Mouse (Mus musculus) lung, postnatal 0 days (tissue): ENCODE measurements around the gene Cox4i2. TPM values are rescaled to one million over a fixed set of nuclear protein-coding genes. Genes with fewer than 3 reads are reported as not detected.

ENCODE experiments used
- ATAC-seq: fragments of 200-750 bp; cut with Nextera tagmentation; 2 replicates; pipeline ENCODE4 v1.8.0; 2017; ENCODE audit warnings: moderate library complexity
- DNase-seq: peaks from one replicate; pipeline ENCODE4 v3.0.0-alpha.2; 2016; ENCODE audit warnings: low spot score
- H3K27ac ChIP-seq: fragments of 300-500 bp; sonication (generic); 2 replicates; pipeline ENCODE4 v1.5.1; 2014; ENCODE audit warnings: antibody characterized with exemption, mild to moderate bottlenecking, low read length, mixed read lengths
- H3K27me3 ChIP-seq: fragments of 300-500 bp; sonication (generic); replicated peaks from 2 replicates; pipeline ENCODE4 v1.6.1; 2014; ENCODE audit warnings: low read length, mixed read lengths; ENCODE audit not compliant: insufficient read depth
- H3K36me3 ChIP-seq: fragments of 300-500 bp; sonication (generic); 2 replicates; pipeline ENCODE4 v1.6.1; 2014; ENCODE audit warnings: low read length, mixed read lengths; ENCODE audit not compliant: insufficient read depth
- H3K4me1 ChIP-seq: fragments of 300-500 bp; sonication (generic); 2 replicates; pipeline ENCODE4 v1.6.1; 2014; ENCODE audit warnings: antibody characterized with exemption, low read depth, low read length, mixed read lengths; ENCODE audit not compliant: insufficient read depth
- H3K4me2 ChIP-seq: fragments of 300-500 bp; sonication (generic); replicated peaks from 2 replicates; pipeline ENCODE4 v1.6.1; 2014; ENCODE audit warnings: low read depth, mild to moderate bottlenecking, low read length, moderate library complexity, mixed read lengths
- H3K4me3 ChIP-seq: fragments of 300-500 bp; sonication (generic); 2 replicates; pipeline ENCODE4 v1.5.1; 2014; ENCODE audit warnings: low read depth, low read length
- H3K9ac ChIP-seq: fragments of 300-500 bp; sonication (generic); replicated peaks from 2 replicates; pipeline ENCODE4 v1.6.1; 2014; ENCODE audit warnings: low read depth, mild to moderate bottlenecking
- H3K9me3 ChIP-seq: fragments of 300-500 bp; sonication (generic); 2 replicates; pipeline ENCODE4 v1.6.1; 2016; ENCODE audit warnings: low read length, mixed read lengths
- CTCF ChIP-seq: IDR thresholded peaks from 2 replicates; pipeline ENCODE4 v1.5.1; 2016; ENCODE audit warnings: antibody characterized with exemption, mild to moderate bottlenecking
- EP300 ChIP-seq: IDR thresholded peaks from 2 replicates; pipeline ENCODE4 v1.6.1; 2016; ENCODE audit warnings: antibody characterized with exemption, mild to moderate bottlenecking, control low read depth
- WGBS: fragments of 180-500 bp; shearing (Covaris S2); extraction: QIAGEN DNeasy Blood & Tissue Kit; methylation state at CpG from one replicate; pipeline ENCODE4 v1.1.7; 2014; 5-methylcytosine and 5-hydroxymethylcytosine counted together
- polyA plus RNA-seq: library from polyadenylated mRNA; unstranded; fragments of >200 nt; fragmentation: Nextera tagmentation; extraction: Ambion mirVana; gene quantifications from 2 replicates; pipeline ENCODE4 v1.2.1, GENCODE M21; 2015

The Cox4i2 gene
- polyA plus RNA-seq, 1 experiment from 2014 or later = 228 TPM

- 69% methylated on average over 5 of the region's 5 CpGs for whole genome bisulfite sequencing
- DNase-seq (no peak), ATAC-seq (no peak)
- Histone ChIP-seq H3K9ac (no peak overlapping the region), H3K27ac (0 out of 2 replicates have a peak overlapping the region, but pooled peaks have one; percentile 29), H3K36me3 (peaks cover 9% of the 10 kb centered on the region; the same call in 1 of the 2 replicates), H3K27me3 (no peaks in the 10 kb centered on the region), H3K4me2 (no peak overlapping the region), H3K4me1 (peaks cover 22% of the 10 kb centered on the region), H3K9me3 (no peaks in the 10 kb centered on the region), H3K4me3 (no peak overlapping the region)
- TF ChIP-seq EP300 = no peak
- no peak for TF ChIP-seq CTCF
These were observed 44.9 kb upstream of the Cox4i2 start for GRCm38 (mm10) chr2:152709066-152709465.

- no peaks in the 10 kb centered on the region for H3K36me3 ChIP-seq
- no peaks in the 10 kb centered on the region for H3K27me3 ChIP-seq
- peak; percentile 48 for DNase-seq
- H3K4me3 ChIP-seq = no peak overlapping the region
- H3K9ac ChIP-seq = no peak overlapping the region
- peak; percentile 72 for ATAC-seq
- 30% methylated on average over 6 of the region's 6 CpGs for WGBS
- no peaks in the 10 kb centered on the region for H3K4me1 ChIP-seq
- TF ChIP-seq CTCF (no peak), EP300 (no peak)
- no peaks in the 10 kb centered on the region for H3K9me3 ChIP-seq
- no peak overlapping the region for H3K4me2 ChIP-seq
- no peak overlapping the region for H3K27ac ChIP-seq
These were observed 37.7 kb upstream of the Cox4i2 start for GRCm38 (mm10) chr2:152716241-152716772.

- Histone ChIP-seq H3K9ac (no peak overlapping the region), H3K9me3 (no peaks in the 10 kb centered on the region), H3K4me2 (no peak overlapping the region), H3K27me3 (no peaks in the 10 kb centered on the region), H3K27ac (no peak overlapping the region), H3K4me1 (no peaks in the 10 kb centered on the region), H3K36me3 (no peaks in the 10 kb centered on the region), H3K4me3 (no peak overlapping the region)
- DNase-seq (no peak), ATAC-seq (no peak)
- 70% methylated on average over 11 of the region's 11 CpGs for WGBS
- TF ChIP-seq CTCF (no peak), EP300 (no peak)
These were observed 36.3 kb upstream of the Cox4i2 start for GRCm38 (mm10) chr2:152717652-152718051.

- H3K4me1 ChIP-seq = no peaks in the 10 kb centered on the region
- no peak for TF ChIP-seq CTCF
- no peak for TF ChIP-seq EP300
- H3K9ac ChIP-seq = no peak overlapping the region
- H3K27me3 ChIP-seq = no peaks in the 10 kb centered on the region
- DNase-seq (no peak), ATAC-seq (no peak)
- H3K9me3 ChIP-seq = no peaks in the 10 kb centered on the region
- 43% methylated on average over 6 of the region's 6 CpGs for WGBS
- H3K4me2 ChIP-seq = no peak overlapping the region
- no peak overlapping the region for H3K27ac ChIP-seq
- H3K36me3 ChIP-seq = no peaks in the 10 kb centered on the region
- H3K4me3 ChIP-seq = no peak overlapping the region
These were observed 35.9 kb upstream of the Cox4i2 start for GRCm38 (mm10) chr2:152718076-152718475.

- H3K4me3 ChIP-seq = peak overlapping the region; percentile 23; the same call in 1 of the 2 replicates
- H3K4me2 ChIP-seq = peak overlapping the region; percentile 50
- H3K4me1 ChIP-seq = peaks cover 26% of the 10 kb centered on the region
- ATAC-seq (peak; percentile 67), DNase-seq (peak; percentile 68)
- H3K9me3 ChIP-seq = no peaks in the 10 kb centered on the region
- no peaks in the 10 kb centered on the region for H3K36me3 ChIP-seq
- whole genome bisulfite sequencing = 9% methylated on average over 37 of the region's 37 CpGs
- H3K27ac ChIP-seq = no peak overlapping the region
- TF ChIP-seq CTCF (no peak), EP300 (no peak; the same call in 1 of the 2 replicates)
- H3K27me3 ChIP-seq = no peaks in the 10 kb centered on the region
- H3K9ac ChIP-seq = no peak overlapping the region
These were observed 30.2 kb upstream of the Cox4i2 start for GRCm38 (mm10) chr2:152723651-152724331.

GRCm38 (mm10) chr2:152724332-152724723 is 29.6 kb upstream of the Cox4i2 start:
- peaks cover 30% of the 10 kb centered on the region for H3K4me1 ChIP-seq
- H3K9ac ChIP-seq = no peak overlapping the region
- no peak for DNase-seq
- ATAC-seq = no peak
- H3K36me3 ChIP-seq = no peaks in the 10 kb centered on the region
- H3K4me2 ChIP-seq = peak overlapping the region; percentile 50
- H3K27me3 ChIP-seq = no peaks in the 10 kb centered on the region
- no peak overlapping the region for H3K27ac ChIP-seq
- WGBS = 46% methylated on average over 3 of the region's 3 CpGs
- TF ChIP-seq EP300 (no peak), CTCF (no peak)
- H3K4me3 ChIP-seq = no peak overlapping the region
- no peaks in the 10 kb centered on the region for H3K9me3 ChIP-seq
